Mouse (Mus musculus) MEL (cell line): ENCODE measurements at regions not wholly inside any gene's neighbourhood (a gene's known extent, or its start where the extent isn't known, plus 50 kb on each side); places are given as distances from the start of the nearest gene placed in this dataset.

ENCODE experiments used
- DNase-seq: peaks from one replicate; pipeline ENCODE4 v3.0.0; 2011; ENCODE audit warnings: low read depth, low spot score
- H3K27ac ChIP-seq: 2 replicates; pipeline ENCODE4 v1.5.1; 2012; ENCODE audit warnings: low read depth, mild to moderate bottlenecking, control low read depth, low read length, moderate library complexity; ENCODE audit not compliant: control insufficient read depth
- H3K27me3 ChIP-seq, 2 experiments: fragments of 150-350 bp in 1 of 2; sonication (generic) in 1 of 2; 2 replicates each; pipeline ENCODE4 v1.6.1; 2012; ENCODE audit warnings: low read length in 2 of 2, mild to moderate bottlenecking in 2 of 2, improper control_type of control experiment in 1 of 2, moderate library complexity in 1 of 2; ENCODE audit not compliant: insufficient read depth in 2 of 2, control insufficient read depth in 1 of 2
- H3K36me3 ChIP-seq, 2 experiments: 2 replicates each; pipeline ENCODE4 v1.6.1; 2012 to 2014; ENCODE audit warnings: low read length in 2 of 2, improper control_type of control experiment in 1 of 2, inconsistent platforms in 1 of 2, mild to moderate bottlenecking in 1 of 2; ENCODE audit not compliant: insufficient read depth in 2 of 2, control insufficient read depth in 1 of 2
- H3K4me1 ChIP-seq, 2 experiments: fragments of 150-350 bp in 1 of 2; sonication (generic) in 1 of 2; 2 replicates each; pipeline ENCODE4 v1.6.1; 2012; ENCODE audit warnings: low read length in 2 of 2, improper control_type of control experiment in 1 of 2, mild to moderate bottlenecking in 1 of 2; ENCODE audit not compliant: insufficient read depth in 2 of 2, control insufficient read depth in 1 of 2
- H3K4me3 ChIP-seq, 2 experiments: fragments of 150-350 bp in 1 of 2; sonication (generic) in 1 of 2; 2 replicates each; pipeline ENCODE4 v1.5.1; 2012; ENCODE audit warnings: low read depth in 2 of 2, low read length in 2 of 2, mild to moderate bottlenecking in 2 of 2, moderate library complexity in 2 of 2, control low read depth in 1 of 2, improper control_type of control experiment in 1 of 2; ENCODE audit not compliant: control insufficient read depth in 1 of 2, insufficient read depth in 1 of 2
- H3K79me2 ChIP-seq: 2 replicates; pipeline ENCODE4 v1.6.1; 2012; ENCODE audit warnings: mild to moderate bottlenecking, low read length, moderate library complexity; ENCODE audit not compliant: control insufficient read depth, poor library complexity, insufficient read depth
- H3K9ac ChIP-seq: 2 replicates; pipeline ENCODE4 v1.6.1; 2012; ENCODE audit warnings: low read depth, mild to moderate bottlenecking, control low read depth, low read length, moderate library complexity; ENCODE audit not compliant: control insufficient read depth, poor library complexity, severe bottlenecking
- H3K9me3 ChIP-seq: fragments of 150-350 bp; sonication (generic); replicated peaks from 2 replicates; pipeline ENCODE4 v1.6.1; 2012; ENCODE audit warnings: mild to moderate bottlenecking, low read length, improper control_type of control experiment, moderate library complexity; ENCODE audit not compliant: insufficient read depth
- CTCF ChIP-seq, 3 experiments: IDR thresholded peaks in 2 of 3; conservative IDR thresholded peaks in 1 of 3; 2 replicates each; pipeline ENCODE4 v1.5.1; 2011 to 2012; ENCODE audit warnings: low read length in 3 of 3, low read depth in 2 of 3, mild to moderate bottlenecking in 2 of 3, improper control_type of control experiment in 1 of 3, inconsistent platforms in 1 of 3, mixed read lengths in 1 of 3, moderate library complexity in 1 of 3; ENCODE audit not compliant: control insufficient read depth in 1 of 3, insufficient read depth in 1 of 3, poor library complexity in 1 of 3, severe bottlenecking in 1 of 3
- ELF1 ChIP-seq: IDR thresholded peaks from 2 replicates; pipeline ENCODE4 v1.6.1; 2014; ENCODE audit warnings: low read depth, mild to moderate bottlenecking, inconsistent platforms, low read length, improper control_type of control experiment, moderate library complexity
- EP300 ChIP-seq, 2 experiments: IDR thresholded peaks; 2 replicates each; pipeline ENCODE4 v1.6.1; 2011; ENCODE audit warnings: improper control_type of control experiment in 2 of 2, low read length in 2 of 2, low read depth in 1 of 2, mild to moderate bottlenecking in 1 of 2
- ETS1 ChIP-seq: IDR thresholded peaks from 2 replicates; pipeline ENCODE4 v1.6.1; 2012; ENCODE audit warnings: low read depth, mild to moderate bottlenecking, inconsistent platforms, low read length, improper control_type of control experiment, moderate library complexity
- GABPA ChIP-seq: IDR thresholded peaks from 2 replicates; pipeline ENCODE4 v1.6.1; 2012; ENCODE audit warnings: low read depth, mild to moderate bottlenecking, inconsistent platforms, low read length, improper control_type of control experiment, moderate library complexity
- MAFK ChIP-seq: IDR thresholded peaks from 2 replicates; pipeline ENCODE4 v1.6.1; 2011; ENCODE audit warnings: low read depth, mild to moderate bottlenecking, low read length, improper control_type of control experiment, borderline replicate concordance
- MEF2A ChIP-seq: IDR thresholded peaks from 2 replicates; pipeline ENCODE4 v1.6.1; 2014; ENCODE audit warnings: low read depth, mild to moderate bottlenecking, inconsistent platforms, low read length, improper control_type of control experiment; ENCODE audit not compliant: poor library complexity, insufficient replicate concordance, severe bottlenecking; ENCODE audit errors: extremely low read depth
- MXI1 ChIP-seq: IDR thresholded peaks from 2 replicates; pipeline ENCODE4 v1.6.1; 2011; ENCODE audit warnings: mild to moderate bottlenecking, low read depth, low read length, improper control_type of control experiment
- MYC ChIP-seq: IDR thresholded peaks from 2 replicates; pipeline ENCODE4 v1.6.1; 2011; ENCODE audit warnings: low read depth, mild to moderate bottlenecking, low read length, improper control_type of control experiment, moderate library complexity
- NRF1 ChIP-seq: IDR thresholded peaks from 2 replicates; pipeline ENCODE4 v1.6.1; 2014; ENCODE audit warnings: low read depth, mild to moderate bottlenecking, inconsistent platforms, low read length, improper control_type of control experiment, moderate library complexity; ENCODE audit not compliant: poor library complexity, insufficient read depth, severe bottlenecking
- POLR2AphosphoS2 ChIP-seq: IDR thresholded peaks from 2 replicates; pipeline ENCODE4 v1.6.1; 2011; ENCODE audit warnings: low read length, improper control_type of control experiment
- RAD21 ChIP-seq: IDR thresholded peaks from 2 replicates; pipeline ENCODE4 v1.6.1; 2011; ENCODE audit warnings: mild to moderate bottlenecking, low read depth, low read length, improper control_type of control experiment
- SMC3 ChIP-seq: IDR thresholded peaks from 2 replicates; pipeline ENCODE4 v1.6.1; 2011; ENCODE audit warnings: low read depth, low read length, improper control_type of control experiment
- TCF12 ChIP-seq: IDR thresholded peaks from 2 replicates; pipeline ENCODE4 v1.6.1; 2014; ENCODE audit warnings: low read depth, mild to moderate bottlenecking, inconsistent platforms, low read length, improper control_type of control experiment, moderate library complexity
- ZC3H11A ChIP-seq: IDR thresholded peaks from 2 replicates; pipeline ENCODE4 v1.6.1; 2012; ENCODE audit warnings: low read depth, mild to moderate bottlenecking, inconsistent platforms, low read length, improper control_type of control experiment
- ZKSCAN1 ChIP-seq: IDR thresholded peaks from 2 replicates; pipeline ENCODE4 v1.6.1; 2012; ENCODE audit warnings: low read depth, mild to moderate bottlenecking, inconsistent platforms, low read length, improper control_type of control experiment, moderate library complexity
- ZMIZ1 ChIP-seq: IDR thresholded peaks from 2 replicates; pipeline ENCODE4 v1.6.1; 2012; ENCODE audit warnings: low read depth, mild to moderate bottlenecking, inconsistent platforms, low read length, improper control_type of control experiment, moderate library complexity
- ZNF384 ChIP-seq: IDR thresholded peaks from 2 replicates; pipeline ENCODE4 v1.6.1; 2012; ENCODE audit warnings: low read depth, mild to moderate bottlenecking, inconsistent platforms, low read length, improper control_type of control experiment

- no peak for TF ChIP-seq ELF1
- TF ChIP-seq ZNF384: no peak
- TF ChIP-seq NRF1: no peak
- no peak for TF ChIP-seq POLR2AphosphoS2
- no peak for TF ChIP-seq GABPA
- TF ChIP-seq ZKSCAN1: no peak
- TF ChIP-seq EP300 (IDR thresholded peaks at IDR 0.05; ENCODE audit: low read depth in 1 of 2, low read length in 2 of 2): no peak
- no peak for TF ChIP-seq TCF12
- Histone ChIP-seq H3K9ac (no peak overlapping the region), H3K4me1 (no peaks in the 10 kb centered on the region), H3K27ac (no peak overlapping the region), H3K36me3 (no peaks in the 10 kb centered on the region), H3K79me2 (no peaks in the 10 kb centered on the region), H3K27me3 (no peaks in the 10 kb centered on the region), H3K9me3 (no peaks in the 10 kb centered on the region), H3K4me3 (no peak overlapping the region)
- DNase-seq: no peak
Measured at GRCm38 (mm10) chr14:114001377-114001776, 687.0 kb downstream of the Tpm3-rs7 start.

GRCm38 (mm10) chr14:114002420-114002819 lies 688.0 kb downstream of the Tpm3-rs7 start:
- no peak for DNase-seq
- Histone ChIP-seq H3K4me3 (no peak overlapping the region), H3K9ac (no peak overlapping the region), H3K9me3 (no peaks in the 10 kb centered on the region)
- TF ChIP-seq MXI1 (no peak), MAFK (no peak), EP300 (IDR thresholded peaks at IDR 0.05; ENCODE audit: low read depth in 1 of 2, low read length in 2 of 2) (no peak)
- TF ChIP-seq, all 39 proteins: peak for 0
- Histone ChIP-seq H3K27ac (no peak overlapping the region), H3K27me3 (no peaks in the 10 kb centered on the region), H3K4me1 (no peaks in the 10 kb centered on the region), H3K79me2 (no peaks in the 10 kb centered on the region), H3K36me3 (no peaks in the 10 kb centered on the region)

- no peak for DNase-seq
- peaks cover 0 to 20% of the 10 kb centered on the region in 2 experiments; a peak in 2 of 4 replicates for H3K36me3 ChIP-seq
- H3K4me3 ChIP-seq: no peak overlapping the region
- H3K4me1 ChIP-seq: peaks cover 5 to 7% of the 10 kb centered on the region in 2 experiments; a peak in 3 of 4 replicates
- no peaks in the 10 kb centered on the region for H3K79me2 ChIP-seq
- H3K27ac ChIP-seq: no peak overlapping the region
- no peak overlapping the region for H3K9ac ChIP-seq
- H3K9me3 ChIP-seq: no peaks in the 10 kb centered on the region
- no peak for TF ChIP-seq MAFK
- no peak for TF ChIP-seq MEF2A
- no peak for TF ChIP-seq ELF1
- peak; percentile 52 for TF ChIP-seq SMC3
- TF ChIP-seq CTCF (IDR thresholded peaks at IDR 0.05 in 2 of 3, conservative IDR thresholded peaks at IDR 0.05 in 1 of 3; ENCODE audit: control insufficient read depth in 1 of 3, insufficient read depth in 1 of 3, low read depth in 2 of 3, low read length in 3 of 3, poor library complexity in 1 of 3, severe bottlenecking in 1 of 3): peak in 1 of 3 experiments; percentile 49; a peak in 2 of 6 replicates
- TF ChIP-seq ZMIZ1: no peak
- TF ChIP-seq MYC: no peak
- TF ChIP-seq ZNF384: no peak
- TF ChIP-seq ETS1: no peak
- peak; percentile 61 for TF ChIP-seq RAD21
- peak; percentile 20; the same call in 1 of the 2 replicates for TF ChIP-seq ZC3H11A
- no peaks in the 10 kb centered on the region for H3K27me3 ChIP-seq
Measured at GRCm38 (mm10) chr14:114037063-114037462, 722.7 kb downstream of the Tpm3-rs7 start.
